Mouse (Mus musculus): ENCODE measurements at regions not wholly inside any gene's neighbourhood (a gene's known extent, or its start where the extent isn't known, plus 50 kb on each side); places are given as distances from the start of the nearest gene placed in this dataset.
"Not testable (repeated sequence)": the region's sequence is repeated elsewhere in the genome, so short reads cannot be mapped to it uniquely, and the experiment has no call there.

- H3K9me3 ChIP-seq (ENCODE audit: low read length): no peaks in the 10 kb centered on the region; the same call in 1 of the 2 replicates
- WGBS: 6% methylated on average over 11 of the region's 11 CpGs
- H3K9ac ChIP-seq: peak overlapping the region; percentile 47
- H3K27me3 ChIP-seq (ENCODE audit: insufficient read depth, low read length): no peaks in the 10 kb centered on the region
- H3K4me3 ChIP-seq (ENCODE audit: low read depth, low read length): peak overlapping the region; percentile 38
- H3K4me1 ChIP-seq (ENCODE audit: insufficient read depth): peaks cover 4% of the 10 kb centered on the region; the same call in 1 of the 2 replicates
- peak; percentile 39 for DNase-seq
- no peak for TF ChIP-seq CTCF (IDR thresholded peaks at IDR 0.05; ENCODE audit: low read depth)
- peak; percentile 53; the same call in 1 of the 2 replicates for ATAC-seq
- no peak overlapping the region for H3K27ac ChIP-seq (ENCODE audit: low read depth, low read length)
- H3K4me2 ChIP-seq (ENCODE audit: low read depth): peak overlapping the region; percentile 61
- no peaks in the 10 kb centered on the region for H3K36me3 ChIP-seq (ENCODE audit: insufficient read depth)
Measured at GRCm38 (mm10) chr3:134330943-134331342, 94.7 kb downstream of the Cxxc4 start.

- Histone ChIP-seq H3K4me3 (ENCODE audit: low read depth, low read length) (peak overlapping the region; percentile 38), H3K27me3 (ENCODE audit: insufficient read depth, low read length) (no peaks in the 10 kb centered on the region), H3K4me1 (ENCODE audit: insufficient read depth) (peaks cover 4% of the 10 kb centered on the region; the same call in 1 of the 2 replicates), H3K9me3 (ENCODE audit: low read length) (no peaks in the 10 kb centered on the region; the same call in 1 of the 2 replicates), H3K36me3 (ENCODE audit: insufficient read depth) (no peaks in the 10 kb centered on the region), H3K27ac (ENCODE audit: low read depth, low read length) (no peak overlapping the region), H3K4me2 (ENCODE audit: low read depth) (peak overlapping the region; percentile 61), H3K9ac (peak overlapping the region; percentile 47)
- TF ChIP-seq CTCF (IDR thresholded peaks at IDR 0.05; ENCODE audit: low read depth): no peak
- DNase-seq (peak; percentile 50), ATAC-seq (peak; percentile 79)
- WGBS: 17% methylated on average over 16 of the region's 16 CpGs
Measured at GRCm38 (mm10) chr3:134331499-134332153, 95.3 kb downstream of the Cxxc4 start.

- 93% methylated on average over 3 of the region's 3 CpGs for WGBS
- not testable (repeated sequence) for H3K36me3 ChIP-seq (ENCODE audit: insufficient read depth); H3K27ac ChIP-seq (ENCODE audit: low read depth, low read length); H3K27me3 ChIP-seq (ENCODE audit: insufficient read depth, low read length); H3K9ac ChIP-seq; H3K9me3 ChIP-seq (ENCODE audit: low read length); DNase-seq; H3K4me3 ChIP-seq (ENCODE audit: low read depth, low read length); H3K4me2 ChIP-seq (ENCODE audit: low read depth); H3K4me1 ChIP-seq (ENCODE audit: insufficient read depth); ATAC-seq
Measured at GRCm38 (mm10) chr3:134339093-134339695, 102.9 kb downstream of the Cxxc4 start.

GRCm38 (mm10) chr3:134365948-134366347 is 129.7 kb downstream of the Cxxc4 start:
- Histone ChIP-seq H3K27me3 (ENCODE audit: insufficient read depth, low read length) (no peaks in the 10 kb centered on the region), H3K4me2 (ENCODE audit: low read depth) (no peak overlapping the region), H3K4me3 (ENCODE audit: low read depth, low read length) (no peak overlapping the region), H3K27ac (ENCODE audit: low read depth, low read length) (no peak overlapping the region), H3K36me3 (ENCODE audit: insufficient read depth) (no peaks in the 10 kb centered on the region), H3K4me1 (ENCODE audit: insufficient read depth) (no peaks in the 10 kb centered on the region), H3K9ac (no peak overlapping the region), H3K9me3 (ENCODE audit: low read length) (no peaks in the 10 kb centered on the region)
- WGBS: 91% methylated on average over 4 of the region's 4 CpGs
- ATAC-seq (no peak), DNase-seq (no peak)
- TF ChIP-seq CTCF (IDR thresholded peaks at IDR 0.05; ENCODE audit: low read depth): no peak

GRCm38 (mm10) chr3:134366761-134367160 is 130.5 kb downstream of the Cxxc4 start:
- DNase-seq: no peak
- no peak overlapping the region for H3K9ac ChIP-seq
- no peak for TF ChIP-seq CTCF (IDR thresholded peaks at IDR 0.05; ENCODE audit: low read depth)
- no peak overlapping the region for H3K27ac ChIP-seq (ENCODE audit: low read depth, low read length)
- no peaks in the 10 kb centered on the region for H3K27me3 ChIP-seq (ENCODE audit: insufficient read depth, low read length)
- no peak for ATAC-seq
- H3K4me1 ChIP-seq (ENCODE audit: insufficient read depth): no peaks in the 10 kb centered on the region
- no peak overlapping the region for H3K4me3 ChIP-seq (ENCODE audit: low read depth, low read length)
- H3K36me3 ChIP-seq (ENCODE audit: insufficient read depth): no peaks in the 10 kb centered on the region
- H3K4me2 ChIP-seq (ENCODE audit: low read depth): no peak overlapping the region
- WGBS: 88% methylated on average over 3 of the region's 3 CpGs
- no peaks in the 10 kb centered on the region for H3K9me3 ChIP-seq (ENCODE audit: low read length)

GRCm38 (mm10) chr3:134368591-134368990 is 132.3 kb downstream of the Cxxc4 start:
- no peaks in the 10 kb centered on the region for H3K27me3 ChIP-seq (ENCODE audit: insufficient read depth, low read length)
- DNase-seq: no peak
- ATAC-seq: no peak
- no peak overlapping the region for H3K4me2 ChIP-seq (ENCODE audit: low read depth)
- no peak overlapping the region for H3K4me3 ChIP-seq (ENCODE audit: low read depth, low read length)
- no peak overlapping the region for H3K9ac ChIP-seq
- H3K4me1 ChIP-seq (ENCODE audit: insufficient read depth): no peaks in the 10 kb centered on the region
- H3K9me3 ChIP-seq (ENCODE audit: low read length): no peaks in the 10 kb centered on the region
- no peak overlapping the region for H3K27ac ChIP-seq (ENCODE audit: low read depth, low read length)
- TF ChIP-seq CTCF (IDR thresholded peaks at IDR 0.05; ENCODE audit: low read depth): no peak
- H3K36me3 ChIP-seq (ENCODE audit: insufficient read depth): no peaks in the 10 kb centered on the region

GRCm38 (mm10) chr3:134369126-134369525 is 132.8 kb downstream of the Cxxc4 start:
- no peaks in the 10 kb centered on the region for H3K9me3 ChIP-seq (ENCODE audit: low read length)
- no peak for DNase-seq
- no peak overlapping the region for H3K4me3 ChIP-seq (ENCODE audit: low read depth, low read length)
- no peak overlapping the region for H3K4me2 ChIP-seq (ENCODE audit: low read depth)
- no peak overlapping the region for H3K27ac ChIP-seq (ENCODE audit: low read depth, low read length)
- ATAC-seq: peak; percentile 36
- 55% methylated on average over 4 of the region's 4 CpGs for WGBS
- no peaks in the 10 kb centered on the region for H3K36me3 ChIP-seq (ENCODE audit: insufficient read depth)
- TF ChIP-seq CTCF (IDR thresholded peaks at IDR 0.05; ENCODE audit: low read depth): no peak
- no peaks in the 10 kb centered on the region for H3K4me1 ChIP-seq (ENCODE audit: insufficient read depth)
- no peaks in the 10 kb centered on the region for H3K27me3 ChIP-seq (ENCODE audit: insufficient read depth, low read length)
- no peak overlapping the region for H3K9ac ChIP-seq
